Mouse (Mus musculus) adrenal gland, adult 18-20 months (tissue): ENCODE data around the gene Apba2. TPM values are rescaled to one million over a fixed set of nuclear protein-coding genes. Genes with fewer than 3 reads are reported as not detected.

Experiments used
- DNase-seq, 2 experiments: peaks; one replicate each; pipeline ENCODE4 v3.0.0; 2021 to 2022; ENCODE audit warnings: low spot score in 2 of 2
- total RNA-seq, 2 experiments: library from RNA; stranded (reverse); gene quantifications; 1 replicate in 1 of 2; 2 replicates in 1 of 2; pipeline ENCODE4 v1.2.3; 2021

Gene Apba2
- total RNA-seq, 2 experiments from 2014 or later, result 0.38 TPM; not detected in 1

- DNase-seq, result no peak
These were observed 20.9 kb downstream of the Apba2 start for GRCm38 (mm10) chr7:64522409-64522730.

DNA sequence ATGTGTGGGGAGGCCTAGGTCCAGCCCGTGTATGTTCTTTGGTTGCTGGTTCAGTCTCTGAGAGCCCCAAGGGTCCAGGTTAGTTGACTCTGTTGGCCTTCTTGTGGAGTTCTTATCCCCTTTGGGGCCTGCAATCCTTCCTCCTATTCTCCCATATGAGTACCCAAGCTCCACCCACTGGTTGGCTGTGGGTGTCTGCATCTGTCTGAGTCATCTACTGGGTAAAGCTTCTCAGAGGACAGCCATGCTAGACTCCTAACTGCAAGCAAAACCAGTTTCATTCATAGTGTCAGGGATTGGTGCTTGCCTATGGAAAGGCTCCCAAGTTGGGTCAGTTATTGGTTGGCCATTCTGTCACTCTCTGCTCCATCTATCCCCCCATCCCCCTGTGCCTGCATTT, 29.8 kb downstream of the Apba2 start:
- no peak for DNase-seq

- no peak for DNase-seq
These were observed 31.9 kb downstream of the Apba2 start for GRCm38 (mm10) chr7:64533374-64533773.

DNA sequence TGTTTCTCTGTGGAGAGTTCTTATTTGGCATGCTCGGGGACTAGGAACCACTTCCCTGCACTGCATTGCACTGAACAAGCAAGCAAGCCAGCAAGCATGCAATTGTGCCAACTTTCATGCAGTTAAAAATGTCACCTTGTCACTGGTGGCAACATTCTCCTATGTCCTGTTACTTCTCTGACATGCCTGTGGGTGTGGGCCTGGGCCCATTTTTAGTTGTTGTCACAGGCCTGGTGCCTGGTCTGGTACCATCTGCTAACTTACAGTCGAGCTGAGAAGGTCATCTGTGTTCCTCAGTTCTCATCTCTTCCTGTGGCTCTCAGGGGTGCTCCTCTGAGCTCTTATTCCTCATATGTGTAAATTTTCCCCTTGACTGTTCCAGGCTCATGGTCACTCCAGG, 33.8 kb downstream of the Apba2 start:
- no peak for DNase-seq

DNA sequence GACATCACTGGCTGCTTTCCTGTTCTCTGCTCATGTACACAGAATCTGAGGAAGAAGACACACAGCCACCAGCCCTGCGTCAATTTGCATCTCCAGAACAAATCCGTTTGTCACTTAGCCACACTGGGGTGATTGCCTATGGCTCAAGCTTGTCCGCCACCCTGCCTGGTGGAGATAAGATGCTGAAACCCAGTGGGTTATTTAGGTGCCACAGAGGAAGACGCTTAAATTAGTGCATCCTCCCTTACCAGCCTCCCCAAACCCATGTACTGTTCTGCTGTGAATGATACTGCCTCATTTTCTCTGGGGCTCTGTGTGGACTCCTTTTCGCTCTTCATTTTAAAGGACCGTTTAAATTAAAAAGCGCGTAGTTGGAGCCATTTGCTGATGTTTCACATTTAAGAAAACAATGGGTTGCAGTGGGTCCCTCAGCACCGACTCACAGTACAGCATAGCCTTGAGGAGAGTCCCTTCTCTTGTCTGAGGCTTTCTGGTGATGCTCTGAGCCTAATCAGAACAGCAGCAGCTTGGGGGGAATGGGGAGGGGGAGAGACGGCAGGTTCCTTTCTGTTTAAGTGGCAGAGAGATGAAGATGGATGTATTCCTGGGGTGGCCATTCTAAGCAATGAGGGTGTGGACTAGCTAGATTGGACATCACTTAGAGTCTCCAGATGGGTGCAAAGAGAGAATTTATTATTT, 38.1 kb downstream of the Apba2 start:
- DNase-seq, result no peak

DNA sequence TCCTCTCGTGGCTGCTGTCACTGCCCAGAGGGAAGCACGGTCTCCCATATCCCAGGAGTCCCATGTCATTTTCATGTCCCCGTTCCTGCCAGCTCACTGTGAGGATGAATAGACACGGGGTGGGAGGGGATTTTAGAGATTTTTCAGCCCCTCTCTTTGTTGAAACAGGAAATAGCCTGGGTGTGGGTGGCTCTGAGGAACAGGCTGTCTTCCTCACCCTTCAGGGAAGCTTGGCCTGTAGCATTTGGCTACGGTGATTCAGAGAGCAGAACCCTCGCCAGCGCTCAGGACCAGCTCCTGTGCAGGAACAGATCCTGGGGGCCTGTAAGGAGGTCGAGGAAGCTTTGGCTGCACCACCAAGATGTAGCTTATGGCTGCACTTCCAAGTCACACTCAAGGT, 45.3 kb downstream of the Apba2 start:
- DNase-seq, result no peak

DNA sequence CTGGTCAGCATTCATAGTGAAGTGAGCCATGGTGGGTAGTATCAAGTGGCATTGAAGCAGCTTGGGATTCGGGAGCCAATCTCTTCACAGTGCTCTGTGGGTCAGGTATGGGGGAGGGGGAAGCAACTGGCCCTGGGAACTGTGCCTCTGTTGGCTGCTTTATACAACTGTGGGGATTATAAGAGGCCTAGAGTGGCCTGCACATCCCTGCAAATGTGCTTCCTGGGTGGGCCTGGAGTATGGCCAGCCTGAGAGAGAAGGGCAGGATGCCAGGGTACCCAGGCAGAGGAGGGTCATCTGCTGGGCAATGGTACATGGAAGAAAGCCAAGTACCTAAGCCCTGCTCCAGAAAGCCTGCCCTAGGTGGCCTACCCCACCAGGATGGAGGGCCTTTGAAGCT, 49.4 kb downstream of the Apba2 start:
- DNase-seq, result no peak

GRCm38 (mm10) chr7:64552523-64553190, 51.2 kb downstream of the Apba2 start:
- no peak for DNase-seq

- DNase-seq, result no peak
These were observed 60.4 kb downstream of the Apba2 start for GRCm38 (mm10) chr7:64561711-64562498.

DNA sequence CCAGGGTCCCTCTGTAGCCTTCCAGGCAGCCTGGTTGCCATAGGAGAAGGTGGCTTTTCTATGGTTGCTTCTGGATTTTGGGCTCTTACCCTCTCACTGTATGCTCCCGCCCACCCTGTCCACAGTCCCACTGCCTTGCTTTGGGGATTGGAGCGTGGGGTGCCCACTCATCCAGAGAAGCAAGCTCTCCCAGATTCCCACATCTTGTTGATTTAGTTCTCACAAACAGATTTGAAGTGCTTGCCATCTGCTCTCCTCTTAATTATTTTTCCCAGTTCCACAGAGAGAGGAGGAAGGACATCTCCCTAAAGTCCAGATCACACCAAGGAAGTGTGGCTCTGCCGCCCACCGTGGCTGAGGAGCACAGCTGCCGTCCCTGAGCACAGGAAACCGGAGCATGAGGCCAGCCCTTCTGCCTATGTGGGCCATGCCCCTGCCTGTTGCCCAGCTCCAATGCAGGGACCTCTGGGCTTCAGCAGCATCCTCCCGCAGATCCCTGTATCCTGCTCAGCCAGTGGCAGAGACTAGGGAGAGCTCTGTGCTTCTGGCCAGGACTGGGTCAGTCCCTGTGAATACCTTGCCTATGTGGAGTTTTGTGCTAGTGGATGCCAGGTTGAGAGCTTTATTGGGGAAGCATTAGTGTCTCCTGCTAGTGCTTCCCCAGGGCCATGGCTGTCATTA, 63.5 kb downstream of the Apba2 start:
- no peak for DNase-seq

GRCm38 (mm10) chr7:64566371-64567243, 65.1 kb downstream of the Apba2 start:
- no peak for DNase-seq

- DNase-seq, result no peak
These were observed 67.2 kb downstream of the Apba2 start for GRCm38 (mm10) chr7:64568722-64569121.

DNA sequence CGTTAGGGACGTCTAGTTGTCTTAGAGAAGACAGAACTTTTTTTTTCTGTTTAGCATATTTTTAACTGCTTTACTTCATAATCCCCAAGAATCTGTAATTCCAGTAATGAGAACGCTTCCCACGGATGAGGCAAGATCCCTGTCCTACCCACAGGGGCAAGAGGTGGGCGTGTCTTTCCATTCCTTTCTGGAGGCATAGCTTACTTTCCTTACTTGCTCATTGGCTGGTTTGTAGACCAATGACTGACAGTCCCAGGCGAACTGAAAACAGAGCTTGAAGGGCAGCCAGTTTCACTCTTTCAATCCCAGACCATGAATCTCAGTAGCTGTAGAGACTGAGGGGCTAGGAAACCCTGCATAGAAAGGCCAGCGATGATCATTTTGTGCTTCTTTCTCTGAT, 68.2 kb downstream of the Apba2 start:
- no peak for DNase-seq

DNA sequence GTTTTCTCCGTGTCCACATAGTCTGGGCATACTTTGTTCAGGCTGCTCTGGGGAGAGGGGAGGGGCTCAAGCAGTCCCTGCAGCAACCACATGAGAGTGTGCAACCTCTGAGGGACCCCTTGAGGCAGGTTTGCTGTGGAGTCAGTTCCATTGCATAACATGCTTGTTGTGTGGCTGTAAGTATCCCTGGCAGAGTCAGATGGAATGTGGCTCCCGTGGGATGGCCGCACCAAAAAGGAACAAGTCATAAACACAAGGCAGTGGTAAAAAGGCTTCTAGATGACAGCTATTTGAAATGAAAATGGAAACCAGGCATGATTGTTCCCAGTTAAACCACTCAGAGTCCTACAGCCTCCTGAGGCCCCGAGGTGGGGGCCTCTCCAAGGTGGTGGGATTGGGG, 69.4 kb downstream of the Apba2 start:
- DNase-seq, result no peak

- no peak for DNase-seq
These were observed 72.6 kb downstream of the Apba2 start for GRCm38 (mm10) chr7:64574144-64574543.

DNA sequence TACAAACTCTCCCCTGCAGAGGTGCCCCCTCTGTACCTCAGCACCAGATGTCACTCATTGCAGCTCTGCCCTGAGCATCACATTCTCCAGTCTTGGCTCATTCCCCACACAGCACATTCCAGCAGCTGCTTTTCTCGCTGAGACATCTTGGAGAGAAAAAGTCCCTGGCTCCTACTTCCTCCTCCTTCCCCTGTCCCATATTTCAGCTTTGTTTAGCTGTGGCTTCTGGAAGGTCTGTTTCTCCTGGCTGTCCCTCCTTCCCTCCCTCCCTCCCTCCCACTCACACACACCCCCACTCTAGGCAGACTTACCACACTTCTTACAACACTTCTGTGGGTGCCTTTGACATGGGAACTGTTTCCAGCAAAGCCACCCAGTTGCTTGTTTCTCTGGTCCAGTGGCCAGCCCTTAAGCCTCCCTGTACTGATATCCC, 75.0 kb downstream of the Apba2 start:
- no peak for DNase-seq

- no peak for DNase-seq
These were observed 76.7 kb downstream of the Apba2 start for GRCm38 (mm10) chr7:64578176-64578575.

DNA sequence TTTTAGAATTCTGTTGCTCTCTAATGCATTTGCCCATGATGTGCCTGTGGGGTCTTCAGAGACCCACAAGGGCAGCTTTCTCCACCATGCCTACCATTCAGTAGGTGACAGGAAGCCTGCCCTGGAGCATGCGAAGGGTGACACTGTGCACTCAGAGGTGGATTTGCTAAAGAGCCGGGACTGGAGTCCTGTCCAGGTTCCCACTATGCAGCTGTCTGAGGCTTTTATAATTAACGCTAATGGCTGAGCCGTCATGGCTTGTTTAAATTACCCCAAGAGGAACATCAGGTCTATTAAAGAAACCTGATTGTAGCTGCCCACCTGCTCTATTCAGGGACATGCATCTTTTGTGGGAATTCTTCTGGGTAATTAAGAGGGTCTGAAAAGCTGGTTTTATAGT, 78.4 kb downstream of the Apba2 start:
- no peak for DNase-seq

- DNase-seq, result no peak
These were observed 78.8 kb downstream of the Apba2 start for GRCm38 (mm10) chr7:64580293-64580692.

DNA sequence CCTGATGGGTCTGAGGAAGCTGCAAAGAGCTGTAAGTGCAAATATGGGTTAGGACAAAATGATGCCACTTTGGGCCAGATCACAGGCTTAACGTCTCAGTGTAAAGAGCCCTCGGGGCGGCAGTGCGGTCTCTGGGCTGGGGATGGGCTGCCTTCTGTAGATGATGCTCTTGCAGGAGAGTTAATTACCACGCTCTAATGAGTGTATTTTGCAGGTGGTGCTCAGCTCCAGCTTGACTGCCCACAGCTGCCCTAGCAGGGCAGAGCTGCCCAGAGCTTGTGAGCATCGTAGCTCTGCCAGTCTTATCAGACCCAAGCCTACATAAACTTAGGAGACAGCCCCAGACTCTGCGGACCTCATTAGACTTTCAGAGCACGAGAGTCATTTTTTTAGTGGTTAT, 80.9 kb downstream of the Apba2 start:
- no peak for DNase-seq

GRCm38 (mm10) chr7:64583670-64584121, 82.2 kb downstream of the Apba2 start:
- no peak for DNase-seq
